Mouse (Mus musculus): ENCODE data around the gene Phf3. TPM values are rescaled to one million over a fixed set of nuclear protein-coding genes. Genes with fewer than 3 reads are reported as not detected.
A peak's percentile ranks its signal among the peaks of the same experiment; 100 is the strongest.

The Phf3 gene
- polyA plus RNA-seq, 1 experiment: 62.3 TPM

- H3K4me1 ChIP-seq (ENCODE audit: control insufficient read depth, insufficient read depth, low read length): no peaks in the 10 kb centered on the region; the same call in 1 of the 2 replicates
- H3K4me3 ChIP-seq (ENCODE audit: insufficient read depth, low read length): no peak overlapping the region
- H3K27ac ChIP-seq (ENCODE audit: insufficient read depth, low read length): no peak overlapping the region
- TF ChIP-seq CTCF (IDR thresholded peaks at IDR 0.05; ENCODE audit: borderline replicate concordance, insufficient read depth, low read length) (no peak), POLR2A (IDR thresholded peaks at IDR 0.05; ENCODE audit: low read depth, low read length) (no peak)
Observed at GRCm38 (mm10) chr1:30875746-30876145, 2.0 kb upstream of the Phf3 start.

- peak overlapping the region; percentile 95 for H3K27ac ChIP-seq (ENCODE audit: insufficient read depth, low read length)
- no peaks in the 10 kb centered on the region; the same call in 1 of the 2 replicates for H3K4me1 ChIP-seq (ENCODE audit: control insufficient read depth, insufficient read depth, low read length)
- TF ChIP-seq CTCF (IDR thresholded peaks at IDR 0.05; ENCODE audit: borderline replicate concordance, insufficient read depth, low read length) (no peak), POLR2A (IDR thresholded peaks at IDR 0.05; ENCODE audit: low read depth, low read length) (no peak)
- H3K4me3 ChIP-seq (ENCODE audit: insufficient read depth, low read length): peak overlapping the region; percentile 86
Observed at GRCm38 (mm10) chr1:30874261-30875131, 775 bp upstream of the Phf3 start.

GRCm38 (mm10) chr1:30872836-30873540 is 733 bp downstream of the Phf3 start:
- peak overlapping the region; percentile 86 for H3K4me3 ChIP-seq (ENCODE audit: insufficient read depth, low read length)
- peak overlapping the region; percentile 95 for H3K27ac ChIP-seq (ENCODE audit: insufficient read depth, low read length)
- H3K4me1 ChIP-seq (ENCODE audit: control insufficient read depth, insufficient read depth, low read length): no peaks in the 10 kb centered on the region; the same call in 1 of the 2 replicates
- TF ChIP-seq CTCF (IDR thresholded peaks at IDR 0.05; ENCODE audit: borderline replicate concordance, insufficient read depth, low read length) (no peak), POLR2A (IDR thresholded peaks at IDR 0.05; ENCODE audit: low read depth, low read length) (0 out of 2 replicates have a peak, but pooled peaks have one; percentile 11)

GRCm38 (mm10) chr1:30867786-30868185 is 5.9 kb downstream of the Phf3 start:
- no peak overlapping the region for H3K4me3 ChIP-seq (ENCODE audit: insufficient read depth, low read length)
- TF ChIP-seq CTCF (IDR thresholded peaks at IDR 0.05; ENCODE audit: borderline replicate concordance, insufficient read depth, low read length) (no peak), POLR2A (IDR thresholded peaks at IDR 0.05; ENCODE audit: low read depth, low read length) (no peak)
- no peak overlapping the region for H3K27ac ChIP-seq (ENCODE audit: insufficient read depth, low read length)
- no peaks in the 10 kb centered on the region; the same call in 1 of the 2 replicates for H3K4me1 ChIP-seq (ENCODE audit: control insufficient read depth, insufficient read depth, low read length)

GRCm38 (mm10) chr1:30852518-30852917 is 21.2 kb downstream of the Phf3 start:
- TF ChIP-seq CTCF (IDR thresholded peaks at IDR 0.05; ENCODE audit: borderline replicate concordance, insufficient read depth, low read length): no peak
- TF ChIP-seq POLR2A (IDR thresholded peaks at IDR 0.05; ENCODE audit: low read depth, low read length): no peak
- Histone ChIP-seq H3K4me3 (ENCODE audit: insufficient read depth, low read length) (no peak overlapping the region), H3K27ac (ENCODE audit: insufficient read depth, low read length) (no peak overlapping the region), H3K4me1 (ENCODE audit: control insufficient read depth, insufficient read depth, low read length) (no peaks in the 10 kb centered on the region; the same call in 1 of the 2 replicates)

GRCm38 (mm10) chr1:30851920-30852319 is 21.8 kb downstream of the Phf3 start:
- TF ChIP-seq CTCF (IDR thresholded peaks at IDR 0.05; ENCODE audit: borderline replicate concordance, insufficient read depth, low read length) (no peak), POLR2A (IDR thresholded peaks at IDR 0.05; ENCODE audit: low read depth, low read length) (no peak)
- H3K4me1 ChIP-seq (ENCODE audit: control insufficient read depth, insufficient read depth, low read length): no peaks in the 10 kb centered on the region; the same call in 1 of the 2 replicates
- H3K4me3 ChIP-seq (ENCODE audit: insufficient read depth, low read length): no peak overlapping the region
- H3K27ac ChIP-seq (ENCODE audit: insufficient read depth, low read length): no peak overlapping the region

- no peak overlapping the region for H3K4me3 ChIP-seq (ENCODE audit: insufficient read depth, low read length)
- TF ChIP-seq POLR2A (IDR thresholded peaks at IDR 0.05; ENCODE audit: low read depth, low read length) (no peak), CTCF (IDR thresholded peaks at IDR 0.05; ENCODE audit: borderline replicate concordance, insufficient read depth, low read length) (no peak)
Observed at GRCm38 (mm10) chr1:30850906-30851305, 22.8 kb downstream of the Phf3 start.

GRCm38 (mm10) chr1:30849955-30850354 is 23.8 kb downstream of the Phf3 start:
- TF ChIP-seq POLR2A (IDR thresholded peaks at IDR 0.05; ENCODE audit: low read depth, low read length): no peak
- no peak for TF ChIP-seq CTCF (IDR thresholded peaks at IDR 0.05; ENCODE audit: borderline replicate concordance, insufficient read depth, low read length)
- Histone ChIP-seq H3K27ac (ENCODE audit: insufficient read depth, low read length) (no peak overlapping the region), H3K4me1 (ENCODE audit: control insufficient read depth, insufficient read depth, low read length) (no peaks in the 10 kb centered on the region; the same call in 1 of the 2 replicates), H3K4me3 (ENCODE audit: insufficient read depth, low read length) (no peak overlapping the region)

More at GRCm38 (mm10) chr1:30850906-30851305, 22.8 kb downstream of the Phf3 start:
- Histone ChIP-seq H3K27ac (ENCODE audit: insufficient read depth, low read length) (no peak overlapping the region), H3K4me1 (ENCODE audit: control insufficient read depth, insufficient read depth, low read length) (no peaks in the 10 kb centered on the region; the same call in 1 of the 2 replicates)

GRCm38 (mm10) chr1:30847706-30848105 is 26.0 kb downstream of the Phf3 start:
- no peak overlapping the region for H3K27ac ChIP-seq (ENCODE audit: insufficient read depth, low read length)
- TF ChIP-seq POLR2A (IDR thresholded peaks at IDR 0.05; ENCODE audit: low read depth, low read length) (no peak), CTCF (IDR thresholded peaks at IDR 0.05; ENCODE audit: borderline replicate concordance, insufficient read depth, low read length) (no peak)
- H3K4me3 ChIP-seq (ENCODE audit: insufficient read depth, low read length): no peak overlapping the region
- H3K4me1 ChIP-seq (ENCODE audit: control insufficient read depth, insufficient read depth, low read length): no peaks in the 10 kb centered on the region; the same call in 1 of the 2 replicates
